Mouse (Mus musculus): ENCODE data around the gene Ezr. TPM values are rescaled to one million over a fixed set of nuclear protein-coding genes. Genes with fewer than 3 reads are reported as not detected.

Gene Ezr
- polyA plus RNA-seq, 1 experiment from 2014 or later: 281 TPM

DNA sequence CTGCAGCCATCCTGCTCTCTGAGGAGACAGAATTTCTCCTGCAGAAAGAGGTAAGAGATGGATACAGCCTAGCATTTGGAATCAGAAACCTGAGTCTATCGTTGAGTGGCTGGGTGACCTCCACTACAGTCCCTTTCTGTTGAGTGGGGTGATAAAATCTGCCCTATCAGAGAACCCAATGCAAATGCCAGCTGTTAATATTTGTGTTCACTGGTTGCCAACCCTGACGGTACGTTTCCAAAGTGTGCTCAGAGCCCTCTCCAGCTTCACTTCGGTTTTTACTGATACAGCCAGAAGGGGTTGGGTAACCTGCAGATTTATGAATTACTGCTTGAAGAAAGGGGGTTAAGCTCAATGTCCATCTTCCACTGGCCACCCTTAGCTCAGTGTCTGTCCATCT lies 14.9 kb upstream of the Ezr start:
- Histone ChIP-seq H3K9ac (ENCODE audit: low read depth, low read length) (no peak overlapping the region), H3K4me1 (ENCODE audit: control insufficient read depth, insufficient read depth, low read length) (0 out of 2 replicates have a peak, but pooled peaks cover 20% of the 10 kb centered on the region), H3K4me2 (ENCODE audit: low read depth, low read length) (no peak overlapping the region), H3K27me3 (replicated peaks; ENCODE audit: control insufficient read depth, insufficient read depth, low read length) (no peaks in the 10 kb centered on the region), H3K27ac (ENCODE audit: low read length) (no peak overlapping the region), H3K9me3 (ENCODE audit: control insufficient read depth, low read length) (peaks cover 6% of the 10 kb centered on the region; the same call in 1 of the 2 replicates), H3K36me3 (ENCODE audit: control insufficient read depth, insufficient read depth, low read length) (no peaks in the 10 kb centered on the region), H3K4me3 (ENCODE audit: low read length) (no peak overlapping the region)
- WGBS: 64% methylated on average over 4 of the region's 4 CpGs
- ATAC-seq: no peak

DNA sequence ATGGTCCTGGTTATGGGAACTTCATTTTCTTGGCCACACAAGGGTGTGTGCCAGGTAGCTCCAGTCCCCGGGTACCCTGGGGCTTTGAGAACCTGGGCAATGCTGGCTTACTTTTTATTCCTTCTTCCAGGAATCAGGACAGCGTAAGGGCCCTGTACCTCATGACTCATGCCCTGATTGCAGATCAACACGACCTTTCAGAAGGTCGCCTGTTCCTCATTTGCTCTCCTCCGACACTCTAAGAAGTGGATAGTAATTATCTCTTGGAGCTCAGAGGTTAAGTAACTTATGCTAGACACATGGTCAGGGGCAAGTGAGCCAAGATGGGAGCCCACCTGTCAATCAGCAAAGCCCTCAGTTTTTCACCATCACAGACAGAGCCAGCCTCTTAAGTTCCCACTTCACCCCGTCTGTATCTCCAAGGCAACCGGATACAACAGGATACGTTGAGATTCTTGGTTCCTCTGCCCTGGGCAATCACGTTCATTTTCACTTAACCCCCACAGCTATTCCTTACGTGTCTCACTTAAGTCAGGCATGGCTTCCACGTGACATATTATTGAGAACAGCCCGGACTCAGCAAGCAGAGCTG lies 11.7 kb upstream of the Ezr start:
- 0 out of 2 replicates have a peak, but pooled peaks cover 20% of the 10 kb centered on the region for H3K4me1 ChIP-seq (ENCODE audit: control insufficient read depth, insufficient read depth, low read length)
- no peaks in the 10 kb centered on the region for H3K36me3 ChIP-seq (ENCODE audit: control insufficient read depth, insufficient read depth, low read length)
- 50% methylated on average over 12 of the region's 12 CpGs for WGBS
- H3K27me3 ChIP-seq (replicated peaks; ENCODE audit: control insufficient read depth, insufficient read depth, low read length): no peaks in the 10 kb centered on the region
- no peak overlapping the region for H3K27ac ChIP-seq (ENCODE audit: low read length)
- no peak overlapping the region for H3K4me2 ChIP-seq (ENCODE audit: low read depth, low read length)
- no peak overlapping the region for H3K4me3 ChIP-seq (ENCODE audit: low read length)
- no peaks in the 10 kb centered on the region for H3K9me3 ChIP-seq (ENCODE audit: control insufficient read depth, low read length)
- peak overlapping the region; percentile 34; the same call in 1 of the 2 replicates for H3K9ac ChIP-seq (ENCODE audit: low read depth, low read length)
- peak; percentile 54; the same call in 1 of the 2 replicates for ATAC-seq

DNA sequence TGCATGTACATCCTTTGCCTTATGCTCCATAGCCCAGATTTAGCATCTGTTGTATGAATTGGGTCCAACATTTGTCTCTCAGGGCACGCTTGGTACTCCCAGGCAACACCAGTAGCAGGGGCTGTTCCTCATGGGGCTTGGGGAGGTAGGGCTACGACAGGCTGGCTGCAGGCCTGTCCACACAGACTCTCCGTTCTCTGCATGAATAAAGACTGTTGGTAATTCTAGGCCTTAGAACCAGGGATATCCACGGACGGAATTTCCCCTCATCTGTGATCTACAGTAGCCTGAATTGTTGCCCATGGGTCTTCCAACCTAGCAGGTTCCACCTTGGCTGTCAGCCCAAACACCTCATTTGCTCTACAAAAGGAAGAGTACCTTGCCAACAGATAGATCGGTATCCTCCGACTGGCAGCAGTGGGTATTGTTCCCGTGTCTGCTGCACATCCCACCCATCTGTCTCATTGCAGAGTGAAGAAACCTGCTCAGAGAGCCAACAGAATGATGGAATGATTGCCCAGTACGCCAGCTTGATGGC lies 7.1 kb upstream of the Ezr start:
- H3K4me3 ChIP-seq (ENCODE audit: low read length): no peak overlapping the region
- H3K9ac ChIP-seq (ENCODE audit: low read depth, low read length): no peak overlapping the region
- ATAC-seq: no peak
- no peaks in the 10 kb centered on the region for H3K36me3 ChIP-seq (ENCODE audit: control insufficient read depth, insufficient read depth, low read length)
- WGBS: 89% methylated on average over 9 of the region's 9 CpGs
- H3K9me3 ChIP-seq (ENCODE audit: control insufficient read depth, low read length): no peaks in the 10 kb centered on the region
- H3K4me2 ChIP-seq (ENCODE audit: low read depth, low read length): no peak overlapping the region
- H3K27ac ChIP-seq (ENCODE audit: low read length): no peak overlapping the region
- 0 out of 2 replicates have a peak, but pooled peaks cover 7% of the 10 kb centered on the region for H3K4me1 ChIP-seq (ENCODE audit: control insufficient read depth, insufficient read depth, low read length)
- H3K27me3 ChIP-seq (replicated peaks; ENCODE audit: control insufficient read depth, insufficient read depth, low read length): no peaks in the 10 kb centered on the region

GRCm38 (mm10) chr17:6789103-6789502 lies 6.5 kb upstream of the Ezr start:
- Histone ChIP-seq H3K9ac (ENCODE audit: low read depth, low read length) (no peak overlapping the region), H3K4me1 (ENCODE audit: control insufficient read depth, insufficient read depth, low read length) (0 out of 2 replicates have a peak, but pooled peaks cover 3% of the 10 kb centered on the region), H3K36me3 (ENCODE audit: control insufficient read depth, insufficient read depth, low read length) (no peaks in the 10 kb centered on the region), H3K4me2 (ENCODE audit: low read depth, low read length) (no peak overlapping the region), H3K9me3 (ENCODE audit: control insufficient read depth, low read length) (no peaks in the 10 kb centered on the region), H3K4me3 (ENCODE audit: low read length) (no peak overlapping the region), H3K27ac (ENCODE audit: low read length) (no peak overlapping the region), H3K27me3 (replicated peaks; ENCODE audit: control insufficient read depth, insufficient read depth, low read length) (no peaks in the 10 kb centered on the region)
- no peak for ATAC-seq

DNA sequence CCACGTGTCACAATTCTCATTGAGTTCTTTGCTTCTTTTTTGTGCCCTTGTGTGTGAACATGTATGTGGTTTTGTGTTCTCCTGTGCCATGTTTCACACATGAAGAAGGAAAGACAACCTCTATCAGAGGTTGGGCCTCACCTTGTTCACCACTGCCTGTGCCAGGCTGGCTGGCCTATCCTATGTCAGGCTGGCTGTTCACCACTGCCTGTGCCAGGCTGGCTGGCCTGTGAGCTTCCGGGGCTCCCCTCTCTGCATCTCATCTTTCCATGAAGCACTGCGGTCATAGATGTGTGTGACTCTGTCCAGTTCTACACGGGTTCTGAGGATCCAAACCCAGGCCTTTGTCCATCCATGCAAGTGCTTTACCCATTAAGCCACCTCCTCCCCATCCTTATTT lies 4.7 kb upstream of the Ezr start:
- Histone ChIP-seq H3K9ac (ENCODE audit: low read depth, low read length) (no peak overlapping the region), H3K9me3 (ENCODE audit: control insufficient read depth, low read length) (no peaks in the 10 kb centered on the region), H3K27ac (ENCODE audit: low read length) (no peak overlapping the region), H3K36me3 (ENCODE audit: control insufficient read depth, insufficient read depth, low read length) (no peaks in the 10 kb centered on the region), H3K4me1 (ENCODE audit: control insufficient read depth, insufficient read depth, low read length) (no peaks in the 10 kb centered on the region), H3K4me3 (ENCODE audit: low read length) (no peak overlapping the region), H3K27me3 (replicated peaks; ENCODE audit: control insufficient read depth, insufficient read depth, low read length) (no peaks in the 10 kb centered on the region), H3K4me2 (ENCODE audit: low read depth, low read length) (no peak overlapping the region)
- WGBS: 86% methylated on average over 4 of the region's 4 CpGs
- ATAC-seq: no peak

DNA sequence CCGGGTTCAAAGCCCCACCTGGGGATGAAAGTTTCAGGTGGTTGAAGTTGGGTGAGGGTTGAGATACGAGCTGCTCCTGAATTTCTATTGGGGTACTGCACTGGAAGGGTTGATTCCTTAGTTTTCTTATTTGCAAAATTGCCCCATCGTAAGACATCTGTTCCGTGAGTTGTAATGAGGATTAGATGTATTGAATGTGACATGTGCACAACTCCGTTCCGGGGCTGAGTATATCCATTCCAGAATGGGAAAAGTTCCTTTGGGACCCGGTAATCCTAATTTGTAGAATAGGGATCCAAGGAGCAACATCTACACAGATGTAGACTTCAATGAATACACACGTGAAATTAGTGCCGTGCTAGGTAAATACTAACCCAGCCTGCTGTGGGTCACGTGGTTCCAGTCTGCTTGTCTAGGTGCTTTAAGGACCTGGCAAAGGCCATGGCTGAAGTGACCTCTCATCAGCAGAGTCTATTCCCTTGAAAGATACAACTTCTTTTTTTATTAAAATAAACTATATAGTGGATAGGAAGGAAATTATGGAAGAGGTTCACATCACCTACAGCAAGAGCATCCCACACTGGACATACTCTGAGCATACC lies 1.3 kb upstream of the Ezr start:
- H3K9ac ChIP-seq (ENCODE audit: low read depth, low read length): peak overlapping the region; percentile 89
- peak overlapping the region; percentile 99; the same call in 1 of the 2 replicates for H3K27ac ChIP-seq (ENCODE audit: low read length)
- no peak for ATAC-seq
- peaks cover 4% of the 10 kb centered on the region; the same call in 1 of the 2 replicates for H3K4me1 ChIP-seq (ENCODE audit: control insufficient read depth, insufficient read depth, low read length)
- H3K27me3 ChIP-seq (replicated peaks; ENCODE audit: control insufficient read depth, insufficient read depth, low read length): no peaks in the 10 kb centered on the region
- peak overlapping the region; percentile 90 for H3K4me2 ChIP-seq (ENCODE audit: low read depth, low read length)
- H3K4me3 ChIP-seq (ENCODE audit: low read length): peak overlapping the region; percentile 87
- H3K36me3 ChIP-seq (ENCODE audit: control insufficient read depth, insufficient read depth, low read length): no peaks in the 10 kb centered on the region
- 28% methylated on average over 10 of the region's 10 CpGs for WGBS
- H3K9me3 ChIP-seq (ENCODE audit: control insufficient read depth, low read length): no peaks in the 10 kb centered on the region

DNA sequence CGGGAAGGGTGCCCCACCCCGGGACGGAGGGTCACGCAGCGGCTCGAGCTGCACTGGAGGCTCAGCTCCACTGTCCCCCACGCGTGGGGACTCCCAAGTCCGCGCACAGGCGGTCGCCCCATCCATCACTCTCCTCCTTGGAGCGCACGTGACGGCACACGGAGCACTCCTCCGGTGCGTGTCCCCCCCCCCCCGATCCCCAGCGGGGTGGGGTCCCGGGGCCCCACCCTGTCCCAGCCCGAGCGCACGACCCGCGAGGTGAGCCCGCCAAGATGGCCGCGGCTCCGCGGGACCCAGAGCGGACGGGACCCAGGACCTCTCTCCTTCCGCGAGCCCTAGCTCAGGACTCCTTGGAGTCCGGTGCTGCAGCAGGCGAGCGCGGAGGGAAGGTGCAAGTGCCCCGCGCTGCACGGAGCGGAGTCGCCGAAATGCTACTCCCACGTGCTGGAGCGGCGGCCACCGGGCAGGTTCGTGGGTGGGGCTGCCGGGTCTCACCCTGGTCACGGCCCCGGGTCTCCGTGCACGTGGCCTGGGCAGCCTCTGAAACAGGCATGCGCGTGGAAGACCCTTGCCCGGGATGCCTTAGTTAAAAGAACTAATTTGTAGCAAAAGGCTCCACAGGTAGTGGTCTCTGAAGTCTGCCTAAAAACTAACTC lies 550 bp upstream of the Ezr start:
- no peaks in the 10 kb centered on the region for H3K36me3 ChIP-seq (ENCODE audit: control insufficient read depth, insufficient read depth, low read length)
- peak overlapping the region; percentile 90 for H3K4me2 ChIP-seq (ENCODE audit: low read depth, low read length)
- H3K4me1 ChIP-seq (ENCODE audit: control insufficient read depth, insufficient read depth, low read length): peaks cover 4% of the 10 kb centered on the region; the same call in 1 of the 2 replicates
- WGBS: under 1% methylated on average over 57 of the region's 58 CpGs
- H3K9me3 ChIP-seq (ENCODE audit: control insufficient read depth, low read length): no peaks in the 10 kb centered on the region
- H3K9ac ChIP-seq (ENCODE audit: low read depth, low read length): peak overlapping the region; percentile 89
- no peaks in the 10 kb centered on the region for H3K27me3 ChIP-seq (replicated peaks; ENCODE audit: control insufficient read depth, insufficient read depth, low read length)
- H3K27ac ChIP-seq (ENCODE audit: low read length): peak overlapping the region; percentile 99
- peak overlapping the region; percentile 87 for H3K4me3 ChIP-seq (ENCODE audit: low read length)
- peak; percentile 52 for ATAC-seq

- Histone ChIP-seq H3K4me3 (ENCODE audit: low read length) (peak overlapping the region; percentile 87), H3K27me3 (replicated peaks; ENCODE audit: control insufficient read depth, insufficient read depth, low read length) (no peaks in the 10 kb centered on the region), H3K4me2 (ENCODE audit: low read depth, low read length) (peak overlapping the region; percentile 90), H3K27ac (ENCODE audit: low read length) (peak overlapping the region; percentile 94), H3K36me3 (ENCODE audit: control insufficient read depth, insufficient read depth, low read length) (no peaks in the 10 kb centered on the region), H3K9ac (ENCODE audit: low read depth, low read length) (peak overlapping the region; percentile 89), H3K4me1 (ENCODE audit: control insufficient read depth, insufficient read depth, low read length) (peaks cover 13% of the 10 kb centered on the region), H3K9me3 (ENCODE audit: control insufficient read depth, low read length) (no peaks in the 10 kb centered on the region)
- peak; percentile 34 for ATAC-seq
- under 1% methylated on average over 21 of the region's 21 CpGs for WGBS
These were observed 504 bp downstream of the Ezr start for GRCm38 (mm10) chr17:6782033-6782526.

DNA sequence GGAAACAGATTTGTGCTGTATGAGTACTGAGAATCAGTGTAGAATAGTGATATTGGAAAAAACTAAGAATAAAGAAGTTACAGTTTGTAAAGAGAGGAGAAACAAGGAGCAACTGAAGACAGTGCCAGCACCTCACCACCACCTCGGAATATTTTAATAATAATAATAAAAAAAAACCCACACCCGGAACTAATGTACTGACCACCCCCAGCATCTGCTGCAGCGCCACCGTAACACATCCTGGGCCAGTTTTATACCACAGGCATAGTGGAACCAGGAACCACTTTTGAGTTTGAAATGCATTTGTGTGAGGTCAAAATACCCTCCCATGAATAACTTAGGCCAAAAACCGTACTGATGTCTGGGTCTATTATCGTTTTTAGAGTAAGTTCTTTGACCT lies 1.3 kb downstream of the Ezr start:
- Histone ChIP-seq H3K9me3 (ENCODE audit: control insufficient read depth, low read length) (no peaks in the 10 kb centered on the region), H3K36me3 (ENCODE audit: control insufficient read depth, insufficient read depth, low read length) (no peaks in the 10 kb centered on the region), H3K4me1 (ENCODE audit: control insufficient read depth, insufficient read depth, low read length) (peaks cover 14% of the 10 kb centered on the region), H3K4me2 (ENCODE audit: low read depth, low read length) (peak overlapping the region; percentile 83), H3K27ac (ENCODE audit: low read length) (peak overlapping the region; percentile 73), H3K4me3 (ENCODE audit: low read length) (peak overlapping the region; percentile 48), H3K27me3 (replicated peaks; ENCODE audit: control insufficient read depth, insufficient read depth, low read length) (no peaks in the 10 kb centered on the region), H3K9ac (ENCODE audit: low read depth, low read length) (peak overlapping the region; percentile 63)
- ATAC-seq: no peak
- 44% methylated on average over 6 of the region's 6 CpGs for WGBS

Data from intestine, embryonic 16.5 days (tissue).